Mouse (Mus musculus): ENCODE measurements around the gene Zhx3.

DNA sequence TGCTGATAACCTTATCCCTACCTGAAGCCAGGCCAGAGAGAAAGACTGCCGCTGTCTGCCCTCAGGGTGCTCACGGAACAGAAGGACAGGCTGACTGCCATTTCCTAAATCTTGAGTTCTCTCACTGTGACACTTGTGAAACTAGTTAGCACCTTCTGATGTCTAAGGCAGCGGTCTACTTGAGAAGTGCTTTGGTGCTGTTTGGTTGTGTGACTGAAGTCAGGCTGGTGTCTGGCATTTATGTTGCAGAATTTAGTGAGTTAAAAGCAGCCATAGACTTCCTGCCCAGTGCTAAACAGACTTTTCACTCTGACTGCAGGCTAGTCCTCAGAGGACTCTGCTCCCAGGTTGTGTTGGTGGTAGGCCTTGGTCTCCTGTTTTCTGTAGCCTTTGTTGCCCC, 138.5 kb downstream of the Zhx3 start:
- TF ChIP-seq CTCF (IDR thresholded peaks at IDR 0.05; ENCODE audit: borderline replicate concordance, control insufficient read depth, extremely low read depth, insufficient read depth, low read length, poor library complexity) (no peak), POLR2A (IDR thresholded peaks at IDR 0.05; ENCODE audit: control insufficient read depth, extremely low read depth, insufficient read depth, low read length, poor library complexity) (no peak)

Data from thymus, adult 2 months (tissue).